Mouse (Mus musculus) lung, adult 2 months (tissue): Measurements from ENCODE around the gene Usp39. TPM values are rescaled to one million over a fixed set of nuclear protein-coding genes. Genes with fewer than 3 reads are reported as not detected.

Source experiments
- DNase-seq: peaks from one replicate; pipeline ENCODE4 v3.0.0; 2022
- H3K4me1 ChIP-seq: fragments of 200-500 bp; 2 replicates; pipeline ENCODE4 v1.6.1; 2011; ENCODE audit warnings: low read length; ENCODE audit not compliant: control insufficient read depth, insufficient read depth
- H3K4me3 ChIP-seq: fragments of 200-500 bp; replicated peaks from 2 replicates; pipeline ENCODE3; 2011; ENCODE audit warnings: low read depth, mild to moderate bottlenecking, control low read depth, low read length; ENCODE audit errors: extremely low read depth
- CTCF ChIP-seq: fragments of 200-500 bp; IDR thresholded peaks from 2 replicates; pipeline ENCODE4 v1.5.1; 2011; ENCODE audit warnings: mild to moderate bottlenecking, low read length, control low read depth; ENCODE audit not compliant: insufficient read depth
- POLR2A ChIP-seq: fragments of 200-500 bp; IDR thresholded peaks from 2 replicates; pipeline ENCODE4 v1.6.1; 2011; ENCODE audit warnings: low read depth, mild to moderate bottlenecking, control low read depth, low read length, borderline replicate concordance; ENCODE audit errors: extremely low read depth
- WGBS: fragments of 180-500 bp; shearing (Covaris S2); methylation state at CpG from one replicate; pipeline ENCODE4 v1.1.7; 2018; 5-methylcytosine and 5-hydroxymethylcytosine counted together
- polyA plus RNA-seq: library from polyadenylated mRNA; depleted of rRNA; stranded (reverse); fragments of >200 nt; gene quantifications from 2 replicates; pipeline ENCODE4 v1.2.3, GENCODE M21; 2012

Gene Usp39
- polyA plus RNA-seq, 1 experiment = 21.8 TPM

DNA sequence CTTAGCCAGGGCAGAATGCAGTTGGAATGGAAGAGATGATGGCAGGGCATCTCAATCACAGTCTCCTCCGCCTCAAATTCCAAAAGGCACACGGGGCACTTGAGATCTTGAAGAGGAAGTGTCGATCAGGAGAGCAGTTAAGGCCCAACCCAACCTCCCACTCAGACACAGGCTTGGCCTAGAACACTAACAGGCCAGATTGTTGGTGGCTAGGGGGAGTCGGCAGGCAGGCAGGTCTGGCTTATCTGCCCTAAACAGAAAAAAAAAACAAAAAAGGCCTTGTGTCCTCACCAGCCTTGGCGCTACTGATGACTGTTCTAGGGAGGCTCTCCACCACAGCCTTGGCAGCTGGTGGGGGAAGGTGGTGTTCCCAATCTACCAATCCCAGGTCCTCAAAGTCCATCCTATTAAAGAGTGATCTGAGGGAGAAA lies 16.2 kb upstream of the Usp39 start:
- H3K4me3 ChIP-seq = peak overlapping the region; percentile 2
- DNase-seq = no peak
- H3K4me1 ChIP-seq = peaks cover 8% of the 10 kb centered on the region
- WGBS = 29% methylated on average over 5 of the region's 5 CpGs
- TF ChIP-seq CTCF = no peak
- TF ChIP-seq POLR2A = no peak

DNA sequence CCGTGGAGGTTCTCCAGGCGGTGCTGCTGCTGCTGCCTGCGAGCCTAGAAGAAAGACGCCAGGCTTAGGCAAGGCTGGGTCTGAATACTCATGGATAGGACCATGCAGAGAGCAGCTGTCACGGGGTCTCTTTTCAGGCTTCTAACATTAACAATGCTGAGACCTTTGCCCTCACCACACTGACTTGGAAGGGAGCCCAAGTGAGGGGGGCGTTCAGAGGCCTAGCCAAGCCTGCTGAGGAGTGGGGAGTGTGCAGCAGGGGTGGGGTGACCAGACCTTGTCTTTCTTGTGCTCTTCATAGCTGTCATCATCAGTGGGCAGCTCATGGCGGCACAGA lies 15.6 kb upstream of the Usp39 start:
- WGBS = 55% methylated on average over 7 of the region's 7 CpGs
- no peak for DNase-seq
- Histone ChIP-seq H3K4me3 (no peak overlapping the region), H3K4me1 (peaks cover 10% of the 10 kb centered on the region)
- no peak for TF ChIP-seq POLR2A
- no peak for TF ChIP-seq CTCF

DNA sequence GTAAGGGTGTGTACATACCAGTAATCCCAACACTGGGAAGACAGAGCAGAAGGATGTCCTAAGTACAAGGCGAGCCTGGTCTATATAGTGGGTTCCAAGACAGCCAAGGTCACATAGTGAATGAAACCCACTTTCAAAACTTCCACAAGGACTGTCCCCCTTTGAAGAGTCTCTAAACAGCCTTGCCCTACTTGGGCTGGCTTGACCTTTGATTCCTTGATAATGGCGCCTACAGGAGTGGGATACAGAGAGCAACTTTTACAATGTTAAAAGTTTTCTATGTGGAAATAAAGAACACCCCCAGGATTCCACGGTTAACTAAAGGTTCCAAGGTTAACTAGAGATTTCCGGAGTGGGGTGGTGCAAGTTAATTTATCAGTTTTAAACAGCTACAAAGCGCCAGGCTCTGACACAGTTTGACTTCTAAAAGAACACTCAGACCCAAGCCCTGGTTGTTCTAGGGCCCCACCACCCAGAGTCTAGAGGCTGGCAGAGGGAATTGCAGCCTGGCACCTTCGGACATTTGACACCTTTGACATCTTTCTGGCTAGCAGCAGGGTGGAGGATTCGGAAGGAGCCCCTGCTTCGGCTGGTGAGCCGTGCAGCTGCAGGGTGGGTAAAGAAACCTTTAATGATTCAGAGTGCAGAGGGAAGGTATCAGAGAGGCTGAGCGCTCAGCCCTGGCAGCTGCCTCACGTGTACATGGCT lies 15.1 kb upstream of the Usp39 start:
- TF ChIP-seq CTCF (no peak), POLR2A (no peak)
- DNase-seq = no peak
- WGBS = 69% methylated on average over 11 of the region's 11 CpGs
- no peak overlapping the region for H3K4me3 ChIP-seq
- peaks cover 10% of the 10 kb centered on the region for H3K4me1 ChIP-seq

DNA sequence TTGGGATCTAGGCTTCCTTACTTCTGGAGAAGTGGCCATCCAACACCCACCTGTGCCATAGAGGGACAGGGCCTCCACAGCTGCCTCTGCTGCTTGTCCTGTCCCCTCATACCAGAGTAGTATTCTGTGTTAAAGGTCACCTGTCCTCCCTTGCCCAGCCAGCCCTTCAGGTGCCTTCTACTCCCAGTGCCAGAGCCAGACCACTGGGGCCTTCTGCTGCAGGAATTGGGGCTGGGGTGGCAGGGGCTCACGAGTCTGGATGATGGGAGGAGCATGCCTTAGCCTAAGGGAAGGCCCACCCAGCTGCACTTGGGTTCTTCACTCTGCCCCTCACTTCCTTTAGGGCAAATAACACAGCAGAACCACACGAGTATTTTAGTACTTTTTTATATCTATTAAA lies 14.4 kb upstream of the Usp39 start:
- WGBS = 57% methylated on average over 2 of the region's 2 CpGs
- Histone ChIP-seq H3K4me1 (peaks cover 12% of the 10 kb centered on the region), H3K4me3 (no peak overlapping the region)
- DNase-seq = no peak
- TF ChIP-seq CTCF (no peak), POLR2A (no peak)

DNA sequence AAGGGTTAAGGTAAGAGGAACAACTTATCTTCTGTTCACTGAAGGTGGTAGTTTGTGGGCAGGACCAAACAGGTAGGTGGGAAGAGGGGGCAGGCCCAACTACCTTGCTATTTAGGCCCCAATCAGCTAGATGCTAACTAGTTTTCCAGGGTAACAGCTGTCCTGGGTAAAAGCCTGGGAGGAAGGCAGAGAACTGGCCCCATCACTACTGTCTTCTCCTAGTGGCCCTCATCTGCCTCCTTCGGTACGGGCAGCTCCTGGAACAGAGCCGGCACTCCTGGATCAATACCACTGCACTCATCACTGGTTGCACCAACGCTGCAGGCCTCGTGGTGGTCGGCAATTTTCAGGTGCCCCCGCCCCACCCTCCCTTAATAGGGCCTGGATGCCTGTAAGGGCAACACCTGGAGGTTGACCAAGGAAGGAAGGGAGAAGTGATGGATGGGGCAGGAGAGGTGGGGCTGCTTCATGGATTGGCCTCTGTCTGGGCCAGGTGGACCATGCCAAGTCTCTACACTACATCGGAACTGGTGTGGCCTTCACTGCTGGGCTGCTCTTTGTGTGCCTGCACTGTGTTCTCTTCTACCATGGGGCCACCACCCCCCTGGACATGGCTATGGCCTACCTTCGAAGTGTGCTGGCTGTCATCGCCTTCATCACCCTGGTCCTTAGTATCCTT lies 13.2 kb upstream of the Usp39 start:
- WGBS = 85% methylated on average over 10 of the region's 10 CpGs
- no peak overlapping the region for H3K4me3 ChIP-seq
- no peak for DNase-seq
- H3K4me1 ChIP-seq = peaks cover 12% of the 10 kb centered on the region
- TF ChIP-seq POLR2A (peak; percentile 14; the same call in 1 of the 2 replicates), CTCF (no peak)

DNA sequence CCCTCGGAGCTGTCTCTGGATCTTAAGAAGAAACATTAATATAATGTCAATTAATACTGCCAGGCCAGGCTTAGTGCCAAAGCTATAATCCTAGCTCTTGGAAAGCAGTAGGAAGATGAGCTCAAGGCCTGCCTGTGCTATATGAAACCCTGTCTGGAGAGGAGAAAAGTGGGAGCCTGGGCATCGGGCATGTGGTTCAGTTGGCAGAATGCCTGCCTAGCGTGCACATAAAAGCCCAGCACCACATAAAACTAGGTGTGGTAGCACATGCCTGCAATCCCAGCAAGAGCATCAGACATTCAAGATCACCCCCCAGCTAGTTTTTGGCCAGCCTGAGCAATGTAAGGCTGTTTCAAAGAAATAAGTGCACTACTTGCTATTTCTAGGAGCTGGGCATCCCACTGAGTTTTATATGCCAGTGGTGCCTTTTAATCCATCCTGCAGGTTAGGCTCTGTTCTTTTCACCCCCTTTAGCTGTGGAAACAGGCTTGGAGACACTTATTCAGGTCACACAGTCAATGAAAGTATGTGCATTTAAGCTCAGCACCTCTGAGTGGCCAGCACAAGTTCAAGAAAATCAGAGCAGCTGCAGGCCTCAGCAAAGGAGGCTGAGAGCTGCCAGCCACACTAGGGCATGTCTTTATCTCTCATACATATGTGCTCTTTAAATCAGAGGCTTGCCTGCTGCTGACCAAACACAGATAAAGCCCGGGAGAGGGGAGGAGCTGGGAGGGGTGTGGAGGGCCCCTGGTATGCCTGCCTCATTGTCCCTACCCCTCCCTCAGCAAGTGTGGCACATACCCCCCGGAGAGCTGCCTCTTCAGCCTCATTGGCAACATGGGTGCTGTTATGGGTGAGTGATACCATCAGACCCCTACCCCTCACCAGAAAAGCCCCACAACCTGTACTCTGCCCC lies 12.4 kb upstream of the Usp39 start:
- 49% methylated on average over 5 of the region's 5 CpGs for WGBS
- DNase-seq = no peak
- TF ChIP-seq CTCF (no peak), POLR2A (no peak)
- Histone ChIP-seq H3K4me3 (no peak overlapping the region), H3K4me1 (peaks cover 12% of the 10 kb centered on the region)

DNA sequence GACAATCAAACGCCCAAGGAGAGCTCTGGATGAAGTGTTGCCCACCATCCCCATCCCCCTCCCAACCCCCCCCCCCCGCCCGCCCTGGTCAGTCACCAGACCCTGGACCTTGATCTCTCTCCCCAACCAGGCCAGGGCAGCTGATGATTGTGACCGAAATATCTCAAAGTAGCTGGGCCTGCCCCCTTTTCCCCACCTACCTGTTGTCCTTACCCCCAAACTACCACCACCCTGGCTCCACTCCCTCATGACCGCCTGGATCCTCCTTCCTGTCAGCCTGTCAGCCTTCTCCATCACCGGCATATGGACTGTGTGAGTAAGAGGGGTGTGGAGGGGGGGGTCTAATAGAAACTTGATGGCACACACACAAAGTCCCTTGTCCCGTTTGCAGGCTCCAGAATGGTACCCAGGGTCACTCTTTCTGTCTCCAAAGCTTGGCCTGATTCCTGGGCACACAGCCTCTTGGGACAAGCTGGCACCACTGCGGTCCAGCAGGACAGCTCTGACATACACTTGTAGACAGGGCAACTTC lies 11.1 kb upstream of the Usp39 start:
- no peak for TF ChIP-seq POLR2A
- DNase-seq = no peak
- WGBS = 34% methylated on average over 7 of the region's 8 CpGs
- Histone ChIP-seq H3K4me1 (peaks cover 8% of the 10 kb centered on the region), H3K4me3 (peak overlapping the region; percentile 89)

DNA sequence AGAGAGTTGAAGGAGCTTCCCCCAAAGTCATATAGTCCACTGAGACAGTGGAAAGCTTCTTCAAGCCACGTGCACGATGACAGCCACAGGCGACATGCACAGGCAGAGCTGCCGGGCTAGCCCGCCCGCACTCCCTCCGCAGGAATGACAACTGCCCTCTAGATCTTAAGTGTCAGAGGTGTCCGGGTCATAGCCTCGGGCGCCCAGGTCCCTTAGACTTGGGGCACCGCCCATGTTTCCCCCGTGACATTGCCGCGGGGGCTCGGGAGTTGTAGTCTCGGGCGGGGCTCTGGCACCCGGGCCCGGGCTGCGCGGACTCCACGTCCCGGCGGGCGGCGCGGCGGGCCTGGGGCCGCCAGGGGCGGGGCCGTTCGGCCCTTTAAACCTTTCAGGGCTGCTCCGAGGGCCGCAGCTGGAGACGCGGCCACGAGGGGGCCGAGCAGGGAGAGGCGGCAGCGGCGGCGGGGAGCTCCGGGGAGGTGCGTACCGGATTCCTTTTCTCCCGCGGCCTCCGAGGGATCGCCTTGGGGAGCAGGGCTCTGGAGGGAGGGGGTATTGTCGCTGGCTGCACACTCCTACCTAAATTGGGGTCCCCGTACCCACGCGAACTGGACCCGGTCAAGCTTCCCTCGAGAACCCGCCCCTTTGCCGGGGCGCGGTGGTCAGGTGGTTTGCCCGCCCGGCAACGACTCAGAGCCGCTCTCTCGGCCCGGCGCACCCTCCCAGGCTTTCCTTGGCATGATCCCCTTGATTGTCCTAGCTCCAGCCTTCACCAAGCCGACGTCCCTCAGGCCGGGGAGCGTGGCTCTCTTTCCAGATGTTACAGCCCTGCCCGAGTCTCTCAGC lies 10.3 kb upstream of the Usp39 start, which contains the start of gene Tmem150a:
TSS of gene Tmem150a (plus strand) at position 382 of the 846 bp plus-strand sequence.
- TF ChIP-seq POLR2A = peak; percentile 41; the same call in 1 of the 2 replicates
- TF ChIP-seq CTCF = no peak
- peak; percentile 79 for DNase-seq
- peak within 1 kb of the TSS; percentile 89 for H3K4me3 ChIP-seq
- under 1% methylated on average over 71 of the region's 71 CpGs for WGBS
- H3K4me1 ChIP-seq = peaks cover 7% of the 10 kb centered on the region

DNA sequence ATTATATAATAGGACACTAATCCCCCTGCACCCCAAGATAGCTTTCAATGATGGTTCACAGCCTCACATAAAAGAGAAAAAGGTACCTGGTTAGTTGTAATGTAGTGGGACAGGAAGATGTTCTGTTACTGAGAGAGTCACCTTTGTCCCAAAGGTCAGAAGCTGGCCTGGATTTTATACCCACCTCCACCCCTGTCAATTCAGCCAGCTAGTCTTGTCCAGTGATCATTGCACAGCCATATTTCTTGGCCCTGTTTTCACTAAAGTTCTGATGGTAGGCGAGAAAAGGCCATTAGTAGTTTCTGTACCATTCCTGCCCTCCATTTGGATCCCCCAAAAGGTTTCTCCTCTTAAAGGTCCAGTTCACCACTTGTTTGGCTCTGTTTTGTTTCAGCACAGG lies 9.0 kb upstream of the Usp39 start:
- Histone ChIP-seq H3K4me1 (peaks cover 8% of the 10 kb centered on the region), H3K4me3 (no peak overlapping the region)
- WGBS = 72% methylated on average over 1 of the region's 1 CpGs
- TF ChIP-seq POLR2A (no peak), CTCF (no peak)
- no peak for DNase-seq
